Mouse (Mus musculus): ENCODE results near the gene Rps29.
"Not testable (repeated sequence)": the region's sequence is repeated elsewhere in the genome, so short reads cannot be mapped to it uniquely, and the experiment has no call there.

The Rps29 gene

GRCm38 (mm10) chr12:69158765-69159577 is at the start of gene Rps29:
TSS of gene Rps29 (minus strand) at chr12:69159186.
- in situ Hi-C loops (cut with MboI, MseI) = not testable (repeated sequence)

DNA sequence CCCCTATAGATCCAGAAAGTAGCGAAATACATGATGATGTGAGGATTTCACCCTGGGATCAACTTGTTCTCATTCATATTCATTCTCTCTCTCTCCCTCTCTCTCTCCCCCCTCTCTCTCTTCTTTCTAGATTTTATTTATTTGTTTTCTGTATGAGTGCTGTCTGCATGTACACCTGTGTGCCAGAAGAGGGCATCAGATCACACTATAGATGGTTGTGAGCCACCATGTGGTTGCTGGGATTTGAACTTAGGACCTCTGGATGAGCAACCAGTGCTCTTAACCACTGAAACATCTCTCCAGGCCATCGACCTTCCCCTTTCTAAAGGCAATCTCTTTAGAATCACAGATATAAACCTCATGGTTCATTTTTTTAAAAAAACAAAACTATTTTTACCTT is 49.5 kb upstream of the Rps29 start:
- in situ Hi-C loops (cut with MboI, MseI) = no loop called here

DNA sequence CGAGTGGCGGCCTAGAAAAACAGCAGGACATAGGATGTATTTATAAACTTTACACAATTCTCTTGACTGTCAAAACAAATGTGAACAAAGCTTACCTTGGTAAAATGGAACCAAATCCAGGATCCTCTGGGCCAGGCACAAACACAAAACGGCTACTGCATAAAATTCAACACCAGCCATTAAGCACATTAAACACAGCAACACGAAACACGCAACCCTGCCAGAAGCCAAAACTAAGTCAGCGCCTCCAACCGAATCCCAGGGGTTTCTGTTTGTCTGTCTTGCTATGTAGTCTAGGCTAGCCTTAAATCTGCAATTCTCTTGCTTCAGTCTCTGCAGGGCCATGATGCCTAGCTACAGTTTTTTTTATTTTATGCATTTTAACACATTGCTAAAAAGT is 48.9 kb upstream of the Rps29 start:
- in situ Hi-C loops (cut with MboI, MseI) = no loop called here

GRCm38 (mm10) chr12:69207396-69207795 is 48.4 kb upstream of the Rps29 start:
- in situ Hi-C loops (cut with MboI, MseI) = no loop called here

- in situ Hi-C loops (cut with MboI, MseI) = no loop called here
Measured at GRCm38 (mm10) chr12:69204052-69204833, 45.3 kb upstream of the Rps29 start, which contains the start of gene Gm49384. TSS of gene Gm49384 (minus strand) at chr12:69204267.

GRCm38 (mm10) chr12:69198985-69199384 is 40.0 kb upstream of the Rps29 start:
- in situ Hi-C loops (cut with MboI, MseI) = no loop called here

- in situ Hi-C loops (cut with MboI, MseI) = no loop called here
Measured at GRCm38 (mm10) chr12:69198164-69198535, 39.2 kb upstream of the Rps29 start, which contains the start of gene Dnaaf2. TSS of gene Dnaaf2 (minus strand) at chr12:69198429.

GRCm38 (mm10) chr12:69197378-69198163 is 38.6 kb upstream of the Rps29 start:
- in situ Hi-C loops (cut with MboI, MseI) = no loop called here

DNA sequence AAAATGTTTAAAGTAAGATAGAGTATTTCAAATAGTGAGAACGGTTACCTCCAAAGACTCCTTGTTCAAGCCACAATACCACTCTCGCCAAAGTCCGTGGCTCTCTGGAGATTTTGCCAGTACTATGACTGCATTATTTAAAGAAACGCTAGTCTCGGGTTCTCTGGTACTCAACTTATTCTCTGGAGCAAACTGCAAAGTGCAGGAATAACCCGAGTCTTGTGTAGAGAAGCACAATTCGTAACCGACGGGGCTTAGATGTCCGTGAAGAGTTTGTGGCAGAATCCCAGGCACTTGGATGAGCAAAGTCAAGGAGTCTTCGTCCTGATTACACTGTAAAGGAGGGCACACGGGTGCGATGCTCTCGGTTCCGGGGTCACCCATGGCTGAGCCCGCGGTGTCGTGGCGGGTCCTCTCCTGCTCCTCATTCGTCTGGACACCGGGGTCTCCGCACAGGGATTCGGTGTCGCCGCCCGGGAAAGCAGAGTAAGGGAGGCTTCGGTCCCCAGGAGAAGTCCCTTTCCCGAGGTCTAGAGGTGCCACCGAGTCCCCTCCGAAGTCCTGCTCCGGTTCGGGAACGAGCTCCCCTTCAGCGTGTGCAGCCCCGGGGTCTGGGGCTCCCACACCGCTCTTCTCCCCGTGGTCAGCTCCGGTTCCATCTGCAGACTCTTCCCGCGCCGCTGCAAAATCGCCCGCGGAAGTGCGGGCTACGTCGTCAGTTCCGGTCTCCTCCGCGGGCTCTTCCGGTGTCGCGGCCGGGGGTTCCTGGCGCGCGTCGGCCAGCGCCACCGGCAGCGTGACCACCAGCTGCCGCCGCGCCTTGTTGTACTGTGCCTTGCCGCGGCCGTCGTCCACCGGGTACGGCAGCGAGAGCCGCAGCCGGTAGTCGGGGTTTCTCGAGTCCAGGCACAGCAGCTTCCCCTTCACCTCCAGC is 37.7 kb upstream of the Rps29 start, which contains the start of gene Gm49383:
Gm49383 (minus strand) TSS at position 661 of the 934 bp plus-strand sequence.
- in situ Hi-C loops (cut with MboI, MseI) = no loop called here

DNA sequence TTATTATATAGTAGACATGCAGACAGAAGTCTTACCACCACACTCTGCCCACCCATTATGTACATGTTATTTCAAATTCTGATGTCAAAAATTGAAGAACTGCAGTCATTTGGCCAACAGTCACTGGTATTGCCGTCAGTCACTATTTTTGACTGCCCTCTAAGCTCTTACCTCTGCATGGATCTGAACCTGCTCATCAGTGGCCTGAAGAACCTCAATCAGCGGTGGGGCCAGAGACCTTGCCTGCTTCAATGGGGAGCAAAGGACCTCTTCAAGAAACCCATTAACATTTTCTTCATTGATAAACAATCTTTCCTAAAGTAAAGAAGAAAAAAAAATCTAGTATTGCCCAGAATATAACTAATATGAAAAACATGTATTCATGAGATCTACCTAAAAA is 33.7 kb upstream of the Rps29 start:
- in situ Hi-C loops (cut with MboI, MseI) = no loop called here

GRCm38 (mm10) chr12:69191396-69191795 is 32.4 kb upstream of the Rps29 start:
- in situ Hi-C loops (cut with MboI, MseI) = no loop called here

DNA sequence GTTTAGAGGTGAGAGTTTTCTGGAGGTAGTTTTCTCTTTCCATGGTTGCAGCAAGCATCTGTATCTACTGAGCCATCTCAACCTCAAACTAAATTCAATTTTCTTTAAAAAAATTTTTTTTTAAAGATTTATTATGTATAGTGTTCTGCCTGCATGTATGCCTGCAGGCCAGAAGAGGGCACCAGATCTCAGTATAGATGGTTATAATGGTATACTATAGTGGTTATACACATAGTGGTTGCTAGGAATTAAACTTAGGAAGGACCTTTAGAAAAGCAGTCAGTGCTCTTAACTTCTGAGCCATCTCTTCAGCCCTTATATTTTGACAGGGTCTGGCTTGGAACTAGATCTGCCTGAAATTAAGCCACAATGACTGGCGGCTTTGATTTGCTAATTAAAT is 31.5 kb upstream of the Rps29 start:
- in situ Hi-C loops (cut with MboI, MseI) = no loop called here

- in situ Hi-C loops (cut with MboI, MseI) = no loop called here
Measured at GRCm38 (mm10) chr12:69190074-69190473, 31.1 kb upstream of the Rps29 start.

DNA sequence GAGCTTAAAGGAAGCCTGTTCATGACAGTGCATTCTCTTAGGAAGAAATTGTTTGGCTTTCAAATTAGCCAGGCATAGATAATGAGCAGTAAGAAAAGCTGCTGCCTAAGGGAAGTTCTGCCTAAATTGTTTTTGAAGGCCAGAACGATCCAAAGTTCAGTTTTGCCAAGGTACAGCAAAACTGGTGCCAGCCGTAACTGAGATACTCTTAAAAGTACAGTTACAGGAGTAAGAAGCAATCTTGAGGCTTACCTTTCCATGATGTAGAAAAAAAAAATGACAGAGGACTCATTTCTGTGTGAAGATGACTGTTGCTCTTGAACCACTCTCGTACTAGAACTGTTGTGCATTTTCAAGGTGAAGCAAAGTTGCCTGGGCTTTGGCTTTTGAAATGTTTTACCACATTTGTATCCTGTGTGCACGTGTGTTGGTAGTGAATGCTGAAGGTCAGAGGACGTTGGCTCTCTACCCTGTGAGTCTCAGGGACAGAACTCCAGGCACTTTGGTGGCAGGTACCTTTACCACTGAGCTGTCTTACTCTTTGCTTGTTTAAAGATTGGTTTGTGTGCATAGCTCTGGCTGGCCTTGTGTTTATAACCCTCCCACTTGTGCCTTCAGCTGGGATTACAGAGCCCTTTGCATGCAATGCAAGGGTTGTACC is 28.0 kb upstream of the Rps29 start:
- in situ Hi-C loops (cut with MboI, MseI) = no loop called here

DNA sequence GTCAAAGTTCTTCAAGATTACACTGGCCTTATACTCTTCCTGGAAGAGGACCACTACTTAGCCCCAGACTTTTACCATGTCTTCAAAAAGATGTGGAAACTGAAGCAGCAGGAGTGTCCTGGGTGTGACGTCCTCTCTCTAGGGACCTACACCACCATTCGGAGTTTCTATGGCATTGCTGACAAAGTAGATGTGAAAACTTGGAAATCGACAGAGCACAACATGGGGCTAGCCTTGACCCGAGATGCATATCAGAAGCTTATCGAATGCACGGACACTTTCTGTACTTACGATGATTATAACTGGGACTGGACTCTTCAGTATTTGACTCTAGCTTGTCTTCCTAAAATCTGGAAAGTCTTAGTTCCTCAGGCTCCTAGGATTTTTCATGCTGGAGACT is 26.4 kb upstream of the Rps29 start:
- in situ Hi-C loops (cut with MboI, MseI) = no loop called here

DNA sequence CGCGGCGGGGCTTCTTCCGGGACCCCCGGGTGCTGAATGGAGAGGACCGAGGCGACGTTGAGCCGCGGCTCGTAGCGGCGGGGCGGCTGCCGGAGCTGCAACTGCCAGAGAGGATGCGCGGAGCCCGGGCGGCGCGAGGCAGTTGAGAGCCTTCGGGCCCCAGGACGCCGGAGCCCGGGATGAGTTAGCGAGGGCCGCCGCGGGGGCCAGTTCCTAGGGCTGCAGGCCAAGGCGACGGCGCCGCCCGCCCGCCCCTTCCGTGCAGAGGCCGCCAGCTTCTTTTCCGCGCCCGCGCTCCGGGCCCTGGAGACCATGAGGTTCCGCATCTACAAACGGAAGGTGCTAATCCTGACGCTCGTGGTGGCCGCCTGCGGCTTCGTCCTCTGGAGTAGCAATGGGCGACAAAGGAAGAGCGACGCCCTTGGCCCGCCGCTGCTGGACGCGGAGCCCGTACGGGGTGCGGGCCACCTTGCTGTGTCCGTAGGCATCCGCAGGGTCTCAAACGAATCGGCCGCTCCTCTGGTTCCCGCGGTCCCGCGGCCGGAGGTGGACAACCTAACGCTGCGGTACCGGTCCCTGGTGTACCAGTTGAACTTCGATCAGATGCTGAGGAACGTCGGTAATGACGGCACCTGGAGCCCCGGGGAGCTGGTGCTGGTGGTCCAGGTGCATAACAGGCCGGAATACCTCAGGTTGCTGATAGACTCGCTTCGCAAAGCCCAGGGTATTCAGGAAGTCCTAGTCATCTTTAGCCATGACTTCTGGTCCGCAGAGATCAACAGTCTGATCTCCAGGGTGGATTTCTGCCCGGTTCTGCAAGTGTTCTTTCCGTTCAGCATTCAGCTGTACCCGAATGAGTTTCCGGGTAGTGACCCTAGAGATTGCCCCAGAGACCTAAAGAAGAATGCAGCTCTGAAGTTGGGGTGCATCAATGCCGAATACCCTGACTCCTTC is 25.6 kb upstream of the Rps29 start:
- in situ Hi-C loops (cut with MboI, MseI) = no loop called here

DNA sequence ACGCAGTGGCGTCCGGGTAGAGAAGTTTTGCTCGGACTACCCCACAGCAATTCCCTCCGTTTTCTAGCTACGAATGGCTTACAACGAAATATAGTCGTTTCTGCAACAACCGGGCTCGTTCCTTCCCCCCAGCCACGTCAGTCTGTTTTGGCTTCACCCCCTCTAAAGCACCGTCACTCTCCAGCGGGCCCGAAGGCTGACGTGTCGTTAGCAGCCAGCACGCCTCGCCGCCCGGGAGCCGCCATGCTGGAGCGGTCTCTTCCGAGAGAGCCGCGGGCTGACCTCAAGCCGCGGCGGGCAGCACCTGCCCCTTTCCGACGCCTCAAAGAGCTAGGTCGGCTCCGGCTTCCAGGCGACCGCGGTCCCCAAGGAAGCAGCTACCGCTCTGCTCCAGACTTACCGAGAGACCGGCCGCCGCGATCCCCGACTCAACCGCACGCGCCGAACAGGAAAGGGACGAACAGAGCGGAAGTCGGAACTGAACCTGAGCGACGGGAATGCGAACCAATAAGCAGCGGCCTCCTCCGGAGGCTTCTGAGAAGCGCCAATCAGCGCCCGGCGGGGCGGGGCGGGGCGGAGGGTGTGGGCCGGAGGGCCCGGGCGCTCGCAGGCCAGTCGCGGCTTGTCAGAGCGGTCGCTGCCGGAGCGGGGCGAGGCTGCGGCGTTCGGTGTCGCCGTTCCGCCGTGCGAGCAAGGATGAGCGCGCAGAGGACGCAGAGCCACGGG is 24.8 kb upstream of the Rps29 start, which contains the start of the genes Rpl36al and Mgat2:
Rpl36al (minus strand) TSS at position 501 of the 726 bp plus-strand sequence.
Mgat2 (plus strand) TSS at position 575 of the 726 bp plus-strand sequence.
- in situ Hi-C loops (cut with MboI, MseI) = no loop called here

- in situ Hi-C loops (cut with MboI, MseI) = no loop called here
Measured at GRCm38 (mm10) chr12:69181800-69182199, 22.8 kb upstream of the Rps29 start.
